Comparison of ENCODE assay signal across 11 mouse cellular contexts in genomic region chr12:99286662-99287061, GRCm38 (mm10).
DNase-seq lines count a peak whose midpoint lies in the region; ATAC-seq lines count a peak whose summit lies in the region.
"Had no signal": no experiment of that assay in that cellular context is flagged by ENCODE, and none has a peak within 500 bp of the region (broad histone marks: within the 10 kb centered on the region; RNA-seq: fewer than 3 reads in every experiment).

No protein-coding gene starts in this region.

- no peaks in the 10 kb centered on the region for H3K27me3 ChIP-seq in forebrain, embryonic 16.5 days (replicated peaks; ENCODE audit: control insufficient read depth, insufficient read depth, low read length)
- H3K27me3 ChIP-seq in midbrain, embryonic 16.5 days (ENCODE audit: control insufficient read depth, insufficient read depth, low read depth, low read length) = no peaks in the 10 kb centered on the region
- H3K27me3 ChIP-seq: lung, embryonic 15.5 days had no signal

- DNase-seq in cerebellum, adult 11 months = no peak
- DNase-seq in cerebellum, adult 9-11 months = peak; percentile 75
- no peak for DNase-seq in T-cell, adult 2 months (ENCODE audit: low spot score)
- no peak for DNase-seq in gastrocnemius, postnatal 36 days
- DNase-seq in gastrocnemius, adult 18-20 months (ENCODE audit: low spot score) = no peak
- DNase-seq: kidney, adult 2 months had no signal

- H3K27ac ChIP-seq in forebrain, embryonic 16.5 days (ENCODE audit: low read length) = peak overlapping the region; percentile 56; the same call in 1 of the 2 replicates
- H3K27ac ChIP-seq in midbrain, embryonic 16.5 days (ENCODE audit: low read length) = peak overlapping the region; percentile 58; the same call in 1 of the 2 replicates
- H3K27ac ChIP-seq: heart, embryonic 10.5 days; lung, embryonic 15.5 days had no signal

- H3K9ac ChIP-seq in forebrain, embryonic 16.5 days (replicated peaks; ENCODE audit: low read depth, low read length) = no peak overlapping the region; the same call in 1 of the 2 replicates
- H3K9ac ChIP-seq in midbrain, embryonic 16.5 days (ENCODE audit: low read depth, low read length) = peak overlapping the region; percentile 28; the same call in 1 of the 2 replicates
- H3K9ac ChIP-seq: lung, embryonic 15.5 days had no signal

- peak; percentile 57 for ATAC-seq in cerebellum, adult (ENCODE audit: insufficient number of reproducible peaks, low FRiP score, low TSS enrichment)
- peak; percentile 71 for ATAC-seq in forebrain, embryonic 16.5 days
- ATAC-seq in midbrain, embryonic 16.5 days = peak; percentile 61; the same call in 1 of the 2 replicates

- H3K4me3 ChIP-seq in forebrain, embryonic 16.5 days (replicated peaks; ENCODE audit: low read length) = no peak overlapping the region
- H3K4me3 ChIP-seq in midbrain, embryonic 16.5 days (ENCODE audit: low read depth, low read length) = no peak overlapping the region
- H3K4me3 ChIP-seq: heart, embryonic 10.5 days; lung, embryonic 15.5 days had no signal

- WGBS in forebrain, embryonic 16.5 days = 34% methylated on average over 6 of the region's 6 CpGs
- WGBS in midbrain, embryonic 16.5 days = 23% methylated on average over 6 of the region's 6 CpGs

- H3K4me1 ChIP-seq in forebrain, embryonic 16.5 days (replicated peaks; ENCODE audit: control insufficient read depth, insufficient read depth, low read length) = peaks cover 33% of the 10 kb centered on the region
- H3K4me1 ChIP-seq in midbrain, embryonic 16.5 days (ENCODE audit: control insufficient read depth, insufficient read depth, low read length) = peaks cover 35% of the 10 kb centered on the region

- H3K36me3 ChIP-seq in forebrain, embryonic 16.5 days (ENCODE audit: control insufficient read depth, insufficient read depth) = peaks cover 2% of the 10 kb centered on the region; the same call in 1 of the 2 replicates
- H3K36me3 ChIP-seq in midbrain, embryonic 16.5 days (ENCODE audit: control insufficient read depth, insufficient read depth, low read length) = peaks cover 3% of the 10 kb centered on the region; the same call in 1 of the 2 replicates
- H3K36me3 ChIP-seq: lung, embryonic 15.5 days had no signal

- no peaks in the 10 kb centered on the region for H3K9me3 ChIP-seq in forebrain, embryonic 16.5 days (ENCODE audit: control insufficient read depth, low read length)
- no peaks in the 10 kb centered on the region for H3K9me3 ChIP-seq in midbrain, embryonic 16.5 days (replicated peaks; ENCODE audit: control insufficient read depth, low read length, poor library complexity, severe bottlenecking)
- H3K9me3 ChIP-seq: heart, embryonic 10.5 days; lung, embryonic 15.5 days had no signal

- H3K4me2 ChIP-seq in forebrain, embryonic 16.5 days (ENCODE audit: low read length) = no peak overlapping the region
- no peak overlapping the region for H3K4me2 ChIP-seq in midbrain, embryonic 16.5 days (ENCODE audit: low read length)
- H3K4me2 ChIP-seq: lung, embryonic 15.5 days had no signal

- intact Hi-C loops in gastrocnemius, postnatal 36 days (cut with DNase I) = no loop called here
